Mouse (Mus musculus) CD8-positive naive resting alpha-beta T cell, adult 57 days (primary cell): Measurements from ENCODE around the gene Panx1. TPM values are rescaled to one million over a fixed set of nuclear protein-coding genes. Genes with fewer than 3 reads are reported as not detected.

Source experiments
- total RNA-seq: library from RNA; stranded (reverse); gene quantifications from one replicate; pipeline ENCODE4 v1.2.4, GENCODE M21; 2023

Panx1 gene
- 42.8 TPM for total RNA-seq

DNA sequence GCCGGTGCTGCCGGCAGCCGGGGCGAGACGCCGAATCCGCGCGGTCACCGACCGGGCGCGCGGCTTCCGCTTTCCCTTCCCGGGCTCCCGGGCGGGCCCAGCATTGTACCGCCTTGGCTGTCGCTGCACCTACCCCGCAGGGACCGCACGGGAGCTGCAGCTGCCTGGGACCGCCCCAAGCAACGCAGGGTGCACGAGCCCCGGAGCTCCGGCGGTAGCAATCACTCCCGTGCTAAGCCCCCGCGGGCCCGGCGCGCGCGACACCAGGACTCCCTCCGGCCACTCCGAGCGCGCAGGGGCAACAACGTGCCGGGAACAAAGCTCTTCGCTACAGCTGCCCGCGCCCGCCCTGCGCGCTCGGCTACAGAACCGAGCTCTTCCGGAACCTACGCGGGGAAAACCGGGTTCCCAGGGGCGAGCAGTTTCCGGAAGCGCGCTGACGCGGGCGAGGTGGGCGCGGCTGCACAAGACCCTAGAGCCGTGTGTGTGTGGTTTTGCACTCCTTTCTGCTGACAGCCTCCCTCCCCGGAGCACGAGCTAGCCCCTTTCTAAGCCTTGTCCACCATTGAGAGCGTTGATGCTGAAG, at the start of gene Panx1:
Gene Panx1, minus strand, starts transcription at position 395 of the 586 bp plus-strand sequence.

Other genes with a start within 250 kb of the Panx1 start
- 1.6 TPM for gene Gpr83, start 185.3 kb downstream of the Panx1 start, total RNA-seq
- 5.5 TPM for gene Izumo1r, start 141.5 kb downstream of the Panx1 start, total RNA-seq
- gene Hephl1, start 66.6 kb upstream of the Panx1 start, total RNA-seq, result not detected
- not detected for gene Vstm5, start 193.6 kb upstream of the Panx1 start, total RNA-seq
- gene Med17, start 234.5 kb upstream of the Panx1 start, total RNA-seq, result 56.5 TPM